Mouse (Mus musculus) lung, embryonic 16.5 days (tissue): Measurements from ENCODE around the gene Pgap2. TPM values are rescaled to one million over a fixed set of nuclear protein-coding genes. Genes with fewer than 3 reads are reported as not detected.

Source experiments
- ATAC-seq: fragments of 200-750 bp; cut with Nextera tagmentation; 2 replicates; pipeline ENCODE4 v1.8.0; 2017; ENCODE audit warnings: low read depth, mild to moderate bottlenecking, moderate library complexity
- H3K27ac ChIP-seq: fragments of 300-500 bp; sonication (generic); 2 replicates; pipeline ENCODE4 v1.5.1; 2014; ENCODE audit warnings: mild to moderate bottlenecking, control low read depth, low read length
- H3K27me3 ChIP-seq: fragments of 300-500 bp; sonication (generic); 2 replicates; pipeline ENCODE4 v1.6.1; 2014; ENCODE audit warnings: low read depth, low read length, mixed read lengths; ENCODE audit not compliant: control insufficient read depth, insufficient read depth
- H3K36me3 ChIP-seq: fragments of 300-500 bp; sonication (generic); 2 replicates; pipeline ENCODE4 v1.6.1; 2014; ENCODE audit warnings: low read length; ENCODE audit not compliant: control insufficient read depth, insufficient read depth
- H3K4me1 ChIP-seq: fragments of 300-500 bp; sonication (generic); replicated peaks from 2 replicates; pipeline ENCODE4 v1.6.1; 2014; ENCODE audit warnings: low read length, mixed read lengths; ENCODE audit not compliant: control insufficient read depth, insufficient read depth
- H3K4me2 ChIP-seq: fragments of 300-500 bp; sonication (generic); 2 replicates; pipeline ENCODE4 v1.6.1; 2014; ENCODE audit warnings: low read depth, low read length, control low read depth
- H3K4me3 ChIP-seq: fragments of 300-500 bp; sonication (generic); 2 replicates; pipeline ENCODE4 v1.5.1; 2014; ENCODE audit warnings: mild to moderate bottlenecking, low read length, control low read depth
- H3K9ac ChIP-seq: fragments of 300-500 bp; sonication (generic); 2 replicates; pipeline ENCODE4 v1.6.1; 2014; ENCODE audit warnings: low read length, control low read depth
- H3K9me3 ChIP-seq: fragments of 300-500 bp; sonication (generic); 2 replicates; pipeline ENCODE4 v1.6.1; 2016; ENCODE audit warnings: low read length; ENCODE audit not compliant: control insufficient read depth
- WGBS: fragments of 180-500 bp; shearing (Covaris S2); extraction: QIAGEN DNeasy Blood & Tissue Kit; methylation state at CpG from one replicate; pipeline ENCODE4 v1.1.7; 2014; 5-methylcytosine and 5-hydroxymethylcytosine counted together
- polyA plus RNA-seq: library from polyadenylated mRNA; unstranded; fragments of >200 nt; fragmentation: Nextera tagmentation; extraction: Ambion mirVana; gene quantifications from 2 replicates; pipeline ENCODE4 v1.2.1, GENCODE M21; 2015

Gene Pgap2
- polyA plus RNA-seq, 1 experiment from 2014 or later, result 95.1 TPM

GRCm38 (mm10) chr7:102246265-102246664, 36.3 kb downstream of the Pgap2 start:
- no peaks in the 10 kb centered on the region for H3K27me3 ChIP-seq
- no peak for ATAC-seq
- H3K36me3 ChIP-seq, result peaks cover 3% of the 10 kb centered on the region
- peak overlapping the region; percentile 72 for H3K27ac ChIP-seq
- H3K9ac ChIP-seq, result peak overlapping the region; percentile 51
- no peaks in the 10 kb centered on the region for H3K9me3 ChIP-seq
- peaks cover 60% of the 10 kb centered on the region for H3K4me1 ChIP-seq
- 0 out of 2 replicates have a peak overlapping the region, but pooled peaks have one; percentile 2 for H3K4me3 ChIP-seq
- 48% methylated on average over 6 of the region's 6 CpGs for WGBS
- H3K4me2 ChIP-seq, result peak overlapping the region; percentile 12

DNA sequence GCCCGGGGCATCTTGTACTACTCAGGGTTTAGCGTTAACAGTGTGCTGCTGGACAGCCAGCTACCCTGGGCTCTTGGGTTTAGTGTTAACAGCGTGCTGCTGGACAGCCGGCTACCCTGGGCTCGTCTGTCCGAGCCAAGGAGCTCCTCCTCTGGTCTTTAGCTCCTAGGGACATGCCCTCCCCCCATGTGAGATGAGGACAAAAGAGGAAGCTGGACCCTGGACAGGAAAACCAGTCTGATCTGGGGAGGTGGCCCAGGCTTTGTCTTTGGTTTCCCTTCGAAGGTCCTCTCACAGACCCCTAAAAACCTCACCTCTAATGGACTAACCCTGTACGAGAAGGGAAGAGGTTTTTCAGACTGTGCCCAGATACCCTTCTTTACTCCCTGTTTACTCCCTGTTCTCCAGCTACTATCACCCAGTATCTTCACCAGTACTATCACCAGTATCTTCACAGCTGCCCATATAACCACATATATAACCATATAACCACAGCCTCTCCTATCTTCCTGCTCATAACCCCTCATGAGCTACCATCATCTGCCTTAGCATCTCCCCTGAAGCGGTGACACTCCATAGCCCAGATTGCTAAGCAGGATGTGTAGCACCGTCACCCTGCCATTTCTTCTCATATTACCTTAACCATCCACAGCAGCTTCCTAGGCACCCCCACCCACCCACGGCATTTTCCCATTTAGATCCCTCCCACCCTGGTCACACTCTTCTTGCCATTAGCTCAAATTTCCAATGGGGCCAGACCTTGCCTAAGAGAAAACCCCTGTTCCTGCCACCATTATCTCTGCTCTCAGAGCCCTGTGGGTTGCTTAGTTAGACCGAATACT, 37.2 kb downstream of the Pgap2 start:
- Histone ChIP-seq H3K27me3 (no peaks in the 10 kb centered on the region), H3K4me1 (peaks cover 61% of the 10 kb centered on the region), H3K9ac (0 out of 2 replicates have a peak overlapping the region, but pooled peaks have one; percentile 95), H3K36me3 (no peaks in the 10 kb centered on the region), H3K4me2 (peak overlapping the region; percentile 83), H3K9me3 (no peaks in the 10 kb centered on the region), H3K4me3 (peak overlapping the region; percentile 91), H3K27ac (0 out of 2 replicates have a peak overlapping the region, but pooled peaks have one; percentile 15)
- 59% methylated on average over 12 of the region's 12 CpGs for WGBS
- ATAC-seq, result no peak

GRCm38 (mm10) chr7:102248691-102249404, 38.8 kb downstream of the Pgap2 start:
- H3K27ac ChIP-seq, result peak overlapping the region; percentile 100
- H3K36me3 ChIP-seq, result no peaks in the 10 kb centered on the region
- peak overlapping the region; percentile 91 for H3K4me3 ChIP-seq
- 12% methylated on average over 16 of the region's 16 CpGs for WGBS
- no peaks in the 10 kb centered on the region for H3K27me3 ChIP-seq
- H3K4me1 ChIP-seq, result peaks cover 56% of the 10 kb centered on the region
- H3K4me2 ChIP-seq, result peak overlapping the region; percentile 83
- H3K9me3 ChIP-seq, result no peaks in the 10 kb centered on the region
- no peak for ATAC-seq
- H3K9ac ChIP-seq, result peak overlapping the region; percentile 95

DNA sequence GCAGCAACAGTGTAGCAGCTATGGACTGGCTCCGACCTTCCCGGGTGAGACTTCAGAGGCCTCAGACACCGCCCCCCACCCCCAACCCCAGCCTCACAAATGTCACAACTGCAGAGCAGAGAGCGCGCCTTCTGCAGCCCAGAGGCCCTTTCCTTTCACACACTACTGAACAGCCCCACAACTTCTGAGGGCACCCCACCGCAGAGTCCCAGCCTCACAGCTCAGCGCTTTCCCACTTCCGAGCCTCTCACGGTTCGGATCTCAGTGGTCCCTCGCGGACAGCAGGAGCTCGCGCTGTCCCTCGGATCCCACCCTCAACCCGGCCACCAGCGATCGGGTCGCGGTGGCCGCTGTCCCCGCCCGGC, 39.5 kb downstream of the Pgap2 start:
- H3K27ac ChIP-seq, result peak overlapping the region; percentile 100
- H3K9me3 ChIP-seq, result no peaks in the 10 kb centered on the region
- H3K9ac ChIP-seq, result peak overlapping the region; percentile 95
- H3K4me3 ChIP-seq, result peak overlapping the region; percentile 91
- H3K27me3 ChIP-seq, result no peaks in the 10 kb centered on the region
- H3K4me1 ChIP-seq, result peaks cover 49% of the 10 kb centered on the region
- peak overlapping the region; percentile 83 for H3K4me2 ChIP-seq
- under 1% methylated on average over 23 of the region's 23 CpGs for WGBS
- H3K36me3 ChIP-seq, result no peaks in the 10 kb centered on the region
- peak; percentile 13 for ATAC-seq

- no peaks in the 10 kb centered on the region for H3K36me3 ChIP-seq
- peak overlapping the region; percentile 91 for H3K4me3 ChIP-seq
- H3K4me1 ChIP-seq, result peaks cover 43% of the 10 kb centered on the region
- H3K9me3 ChIP-seq, result no peaks in the 10 kb centered on the region
- peak overlapping the region; percentile 83 for H3K4me2 ChIP-seq
- WGBS, result under 1% methylated on average over 34 of the region's 49 CpGs
- no peaks in the 10 kb centered on the region for H3K27me3 ChIP-seq
- H3K27ac ChIP-seq, result peak overlapping the region; percentile 100
- peak overlapping the region; percentile 95 for H3K9ac ChIP-seq
- peak; percentile 88 for ATAC-seq
Measured at GRCm38 (mm10) chr7:102249896-102250630, 40.1 kb downstream of the Pgap2 start.

DNA sequence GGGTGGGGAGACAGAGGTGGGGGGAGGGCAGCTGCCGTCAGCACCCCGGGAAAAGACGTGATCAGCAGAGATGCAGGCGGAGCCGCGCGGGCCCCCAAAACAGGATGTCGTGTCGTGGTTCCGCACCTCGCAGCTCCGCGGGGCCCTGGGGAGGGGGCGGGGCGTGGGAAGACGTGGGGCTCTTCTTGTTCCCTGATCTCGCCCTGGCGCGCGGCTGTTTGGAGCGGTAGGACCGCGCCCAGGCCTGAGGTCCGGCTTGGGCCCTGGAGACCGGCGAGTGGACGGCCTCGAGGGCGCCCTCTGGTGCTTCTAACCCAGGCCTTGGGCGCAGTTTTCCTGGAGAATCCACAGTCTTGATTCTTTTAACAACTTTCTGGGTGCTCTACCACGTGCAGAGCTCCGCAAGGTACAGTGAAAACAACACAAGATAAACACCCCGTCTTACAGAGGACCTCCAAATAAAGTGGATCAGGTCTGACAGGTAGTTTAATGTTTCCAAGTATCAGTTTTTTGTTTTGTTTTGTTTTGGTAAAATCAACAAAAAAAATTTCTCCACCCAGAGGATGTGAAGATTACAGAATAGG, 40.7 kb downstream of the Pgap2 start:
- H3K9ac ChIP-seq, result peak overlapping the region; percentile 95
- H3K4me1 ChIP-seq, result peaks cover 38% of the 10 kb centered on the region
- H3K9me3 ChIP-seq, result no peaks in the 10 kb centered on the region
- 1% methylated on average over 32 of the region's 33 CpGs for WGBS
- ATAC-seq, result peak; percentile 87
- H3K27ac ChIP-seq, result peak overlapping the region; percentile 100
- H3K27me3 ChIP-seq, result no peaks in the 10 kb centered on the region
- H3K4me3 ChIP-seq, result peak overlapping the region; percentile 91
- H3K4me2 ChIP-seq, result peak overlapping the region; percentile 83
- H3K36me3 ChIP-seq, result no peaks in the 10 kb centered on the region

- WGBS, result 70% methylated on average over 1 of the region's 1 CpGs
- Histone ChIP-seq H3K9me3 (no peaks in the 10 kb centered on the region), H3K27ac (no peak overlapping the region), H3K27me3 (no peaks in the 10 kb centered on the region), H3K36me3 (no peaks in the 10 kb centered on the region), H3K4me2 (no peak overlapping the region), H3K4me3 (no peak overlapping the region), H3K9ac (no peak overlapping the region), H3K4me1 (peaks cover 9% of the 10 kb centered on the region)
- no peak for ATAC-seq
Measured at GRCm38 (mm10) chr7:102253631-102254030, 43.6 kb downstream of the Pgap2 start.

DNA sequence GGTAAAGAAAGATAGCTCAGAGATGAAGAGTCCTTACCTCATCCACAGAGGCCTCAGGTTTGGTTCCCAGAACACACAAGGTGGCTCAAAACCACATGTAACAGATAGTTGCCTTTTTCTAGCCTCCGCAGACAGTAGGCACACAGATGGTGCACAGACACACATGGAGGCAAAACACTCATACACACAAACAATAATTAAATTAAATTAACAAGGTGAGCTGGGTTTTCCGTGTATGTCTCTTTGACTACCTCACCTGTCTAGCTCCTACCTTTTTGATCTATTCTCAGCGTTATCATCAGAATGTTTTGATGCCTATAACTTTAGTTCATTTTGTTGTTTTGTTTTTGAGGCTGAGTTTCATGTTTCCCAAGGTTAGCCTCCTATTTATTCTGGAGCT, 45.9 kb downstream of the Pgap2 start, which contains the start of gene Rhog:
Gene Rhog, minus strand, starts transcription at position 101 of the 400 bp plus-strand sequence.
- H3K36me3 ChIP-seq, result no peaks in the 10 kb centered on the region
- H3K9ac ChIP-seq, result no peak within 1 kb of the TSS
- no peaks in the 10 kb centered on the region for H3K9me3 ChIP-seq
- H3K4me3 ChIP-seq, result no peak within 1 kb of the TSS
- 82% methylated on average over 3 of the region's 3 CpGs for whole genome bisulfite sequencing
- H3K27me3 ChIP-seq, result no peaks in the 10 kb centered on the region
- H3K4me1 ChIP-seq, result peaks cover 4% of the 10 kb centered on the region
- ATAC-seq, result no peak
- H3K27ac ChIP-seq, result no peak within 1 kb of the TSS
- no peak within 1 kb of the TSS for H3K4me2 ChIP-seq
